Mouse (Mus musculus) NIH3T3 (cell line): ENCODE results near the gene Peak1.

Experiments
- DNase-seq: peaks from one replicate; pipeline ENCODE4 v3.0.0-alpha.2; 2012; ENCODE audit warnings: low read depth

The Peak1 gene

GRCm38 (mm10) chr9:56415935-56416607 is 1.8 kb downstream of the Peak1 start:
- DNase-seq = no peak

GRCm38 (mm10) chr9:56415393-56415792 is 2.5 kb downstream of the Peak1 start:
- no peak for DNase-seq

GRCm38 (mm10) chr9:56414322-56414721 is 3.5 kb downstream of the Peak1 start:
- DNase-seq = no peak

- no peak for DNase-seq
Measured at GRCm38 (mm10) chr9:56412716-56413115, 5.2 kb downstream of the Peak1 start.

GRCm38 (mm10) chr9:56409928-56410327 is 7.9 kb downstream of the Peak1 start:
- DNase-seq = no peak

GRCm38 (mm10) chr9:56404619-56405018 is 13.2 kb downstream of the Peak1 start:
- no peak for DNase-seq

GRCm38 (mm10) chr9:56396306-56396705 is 21.6 kb downstream of the Peak1 start:
- no peak for DNase-seq

- DNase-seq = no peak
Measured at GRCm38 (mm10) chr9:56392857-56393256, 25.0 kb downstream of the Peak1 start.

- no peak for DNase-seq
Measured at GRCm38 (mm10) chr9:56382786-56383185, 35.1 kb downstream of the Peak1 start.

- peak; percentile 85 for DNase-seq
Measured at GRCm38 (mm10) chr9:56374401-56374800, 43.5 kb downstream of the Peak1 start.

- DNase-seq = peak; percentile 33
Measured at GRCm38 (mm10) chr9:56370710-56371109, 47.2 kb downstream of the Peak1 start.

- no peak for DNase-seq
Measured at GRCm38 (mm10) chr9:56368814-56369213, 49.1 kb downstream of the Peak1 start.

GRCm38 (mm10) chr9:56363306-56363705 is 54.6 kb downstream of the Peak1 start:
- DNase-seq = no peak

GRCm38 (mm10) chr9:56359261-56359660 is 58.6 kb downstream of the Peak1 start:
- no peak for DNase-seq

GRCm38 (mm10) chr9:56355186-56355585 is 62.7 kb downstream of the Peak1 start:
- no peak for DNase-seq

GRCm38 (mm10) chr9:56346321-56346720 is 71.5 kb downstream of the Peak1 start:
- DNase-seq = no peak

- no peak for DNase-seq
Measured at GRCm38 (mm10) chr9:56339426-56340195, 78.3 kb downstream of the Peak1 start.

- no peak for DNase-seq
Measured at GRCm38 (mm10) chr9:56334363-56334762, 83.5 kb downstream of the Peak1 start.

GRCm38 (mm10) chr9:56332774-56333173 is 85.1 kb downstream of the Peak1 start:
- no peak for DNase-seq

GRCm38 (mm10) chr9:56326511-56327005 is 91.3 kb downstream of the Peak1 start:
- no peak for DNase-seq

GRCm38 (mm10) chr9:56325725-56326124 is 92.1 kb downstream of the Peak1 start:
- no peak for DNase-seq

GRCm38 (mm10) chr9:56324576-56325355 is 93.1 kb downstream of the Peak1 start:
- DNase-seq = peak; percentile 37

GRCm38 (mm10) chr9:56321291-56321690 is 96.6 kb downstream of the Peak1 start:
- no peak for DNase-seq
